Mouse (Mus musculus) midbrain, postnatal 0 days (tissue): Measurements from ENCODE around the gene Tbc1d1. TPM values are rescaled to one million over a fixed set of nuclear protein-coding genes. Genes with fewer than 3 reads are reported as not detected.
A peak's percentile ranks its signal among the peaks of the same experiment; 100 is the strongest.

Source experiments
- ATAC-seq: fragments of 200-750 bp; cut with Nextera tagmentation; 2 replicates; pipeline ENCODE4 v1.8.0; 2017; ENCODE audit warnings: moderate number of reproducible peaks, mild to moderate bottlenecking, moderate TSS enrichment, moderate library complexity; ENCODE audit not compliant: low FRiP score
- DNase-seq: peaks from one replicate; pipeline ENCODE4 v3.0.0-alpha.2; 2015; ENCODE audit warnings: low spot score
- H3K27ac ChIP-seq: fragments of 300-500 bp; sonication (generic); 2 replicates; pipeline ENCODE4 v1.5.1; 2014; ENCODE audit warnings: low read depth, mild to moderate bottlenecking, low read length, mixed read lengths
- H3K27me3 ChIP-seq: fragments of 300-500 bp; sonication (generic); 2 replicates; pipeline ENCODE4 v1.6.1; 2014; ENCODE audit warnings: low read length, control low read depth, mixed read lengths; ENCODE audit not compliant: insufficient read depth
- H3K36me3 ChIP-seq: fragments of 300-500 bp; sonication (generic); 2 replicates; pipeline ENCODE4 v1.6.1; 2014; ENCODE audit warnings: low read length, control low read depth, mixed read lengths; ENCODE audit not compliant: insufficient read depth
- H3K4me1 ChIP-seq: fragments of 300-500 bp; sonication (generic); 2 replicates; pipeline ENCODE4 v1.6.1; 2014; ENCODE audit warnings: mild to moderate bottlenecking, control low read depth, antibody characterized with exemption, low read length, mixed read lengths; ENCODE audit not compliant: insufficient read depth
- H3K4me2 ChIP-seq: fragments of 300-500 bp; sonication (generic); 2 replicates; pipeline ENCODE4 v1.6.1; 2014; ENCODE audit warnings: low read depth, mild to moderate bottlenecking, low read length, mixed read lengths; ENCODE audit not compliant: poor library complexity, severe bottlenecking
- H3K4me3 ChIP-seq: fragments of 300-500 bp; sonication (generic); 2 replicates; pipeline ENCODE4 v1.5.1; 2014; ENCODE audit warnings: low read depth, mild to moderate bottlenecking, low read length, moderate library complexity
- H3K9ac ChIP-seq: fragments of 300-500 bp; sonication (generic); replicated peaks from 2 replicates; pipeline ENCODE4 v1.6.1; 2014; ENCODE audit warnings: mild to moderate bottlenecking, low read length, moderate library complexity, mixed read lengths; ENCODE audit not compliant: poor library complexity, severe bottlenecking
- H3K9me3 ChIP-seq: fragments of 300-500 bp; sonication (generic); 2 replicates; pipeline ENCODE4 v1.6.1; 2016; ENCODE audit warnings: low read length, control low read depth
- CTCF ChIP-seq: IDR thresholded peaks from 2 replicates; pipeline ENCODE4 v1.5.1; 2016; ENCODE audit warnings: antibody characterized with exemption, mild to moderate bottlenecking
- WGBS: fragments of 180-500 bp; shearing (Covaris S2); extraction: QIAGEN DNeasy Blood & Tissue Kit; methylation state at CpG from one replicate; pipeline ENCODE4 v1.1.7; 2014; 5-methylcytosine and 5-hydroxymethylcytosine counted together
- polyA plus RNA-seq: library from polyadenylated mRNA; unstranded; fragments of >200 nt; fragmentation: Nextera tagmentation; extraction: Ambion mirVana; gene quantifications from 2 replicates; pipeline ENCODE4 v1.2.1, GENCODE M21; 2015
- total RNA-seq: library from RNA; depleted of rRNA; stranded (reverse); fragments of >200 nt; gene quantifications from 2 replicates; pipeline ENCODE4 v1.2.3, GENCODE M21; 2014

The Tbc1d1 gene
- total and polyA plus RNA-seq, 2 experiments from 2014 or later = 5.6 to 11.3 TPM

GRCm38 (mm10) chr5:64180548-64180947 lies 24.4 kb downstream of the Tbc1d1 start:
- Histone ChIP-seq H3K9ac (no peak overlapping the region), H3K36me3 (no peaks in the 10 kb centered on the region), H3K27ac (no peak overlapping the region), H3K4me3 (no peak overlapping the region), H3K9me3 (no peaks in the 10 kb centered on the region), H3K4me1 (no peaks in the 10 kb centered on the region), H3K4me2 (no peak overlapping the region), H3K27me3 (no peaks in the 10 kb centered on the region)
- ATAC-seq = no peak
- TF ChIP-seq CTCF = no peak
- no peak for DNase-seq
- WGBS = 92% methylated on average over 8 of the region's 8 CpGs

DNA sequence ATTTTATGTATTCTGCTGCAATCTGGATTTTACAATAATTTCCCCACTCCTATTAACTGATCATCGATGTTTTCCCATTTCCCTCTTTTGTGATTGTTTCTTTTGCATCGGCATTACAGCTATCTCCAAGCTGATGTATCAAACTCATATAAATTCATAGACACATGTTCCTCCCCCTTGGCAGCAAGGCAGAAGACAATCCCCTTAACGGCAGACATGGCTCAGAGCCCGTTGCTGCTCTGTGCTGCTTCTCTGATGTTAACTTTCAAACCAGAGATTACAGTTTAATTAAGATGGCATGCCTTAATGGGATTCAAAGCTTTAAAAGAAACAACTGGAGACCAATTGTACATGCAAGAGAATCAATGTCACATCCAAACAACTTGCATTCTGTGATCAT lies 27.6 kb downstream of the Tbc1d1 start:
- Histone ChIP-seq H3K4me2 (no peak overlapping the region), H3K4me1 (no peaks in the 10 kb centered on the region), H3K36me3 (no peaks in the 10 kb centered on the region), H3K4me3 (no peak overlapping the region), H3K27me3 (no peaks in the 10 kb centered on the region), H3K9ac (no peak overlapping the region), H3K9me3 (no peaks in the 10 kb centered on the region), H3K27ac (no peak overlapping the region)
- WGBS = 25% methylated on average over 4 of the region's 4 CpGs
- ATAC-seq (no peak), DNase-seq (peak; percentile 60)
- TF ChIP-seq CTCF = no peak

- no peak for DNase-seq
- no peak overlapping the region for H3K27ac ChIP-seq
- no peak for TF ChIP-seq CTCF
- no peaks in the 10 kb centered on the region for H3K4me1 ChIP-seq
- no peaks in the 10 kb centered on the region for H3K27me3 ChIP-seq
- H3K9me3 ChIP-seq = no peaks in the 10 kb centered on the region
- H3K4me2 ChIP-seq = no peak overlapping the region
- H3K4me3 ChIP-seq = no peak overlapping the region
- no peaks in the 10 kb centered on the region for H3K36me3 ChIP-seq
- no peak overlapping the region for H3K9ac ChIP-seq
- no peak for ATAC-seq
- 71% methylated on average over 7 of the region's 7 CpGs for WGBS
Observed at GRCm38 (mm10) chr5:64185257-64185656, 29.2 kb downstream of the Tbc1d1 start.

DNA sequence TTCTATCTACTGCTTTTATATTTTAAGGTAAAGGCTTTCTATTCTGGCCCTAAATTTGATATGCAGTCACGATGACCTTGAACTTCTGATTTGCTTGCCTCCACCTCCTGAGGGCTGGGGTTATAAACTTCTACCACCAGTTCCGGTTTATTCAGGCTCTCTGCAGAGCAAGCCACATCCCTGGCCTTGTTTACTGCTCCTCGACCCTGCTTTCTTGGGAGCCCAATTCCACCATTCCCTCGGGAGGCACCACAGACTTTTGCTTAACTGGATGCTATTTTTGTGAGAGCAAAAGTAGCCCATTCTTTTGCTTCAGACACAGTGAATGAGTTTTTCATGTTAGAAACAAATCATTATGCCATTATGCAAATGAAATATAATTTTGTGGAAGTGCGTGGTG lies 30.5 kb downstream of the Tbc1d1 start:
- H3K9me3 ChIP-seq = no peaks in the 10 kb centered on the region
- no peak for DNase-seq
- no peak overlapping the region for H3K4me2 ChIP-seq
- no peak overlapping the region for H3K4me3 ChIP-seq
- H3K36me3 ChIP-seq = no peaks in the 10 kb centered on the region
- H3K9ac ChIP-seq = no peak overlapping the region
- H3K27ac ChIP-seq = no peak overlapping the region
- no peaks in the 10 kb centered on the region for H3K27me3 ChIP-seq
- no peaks in the 10 kb centered on the region for H3K4me1 ChIP-seq
- 81% methylated on average over 5 of the region's 5 CpGs for WGBS
- TF ChIP-seq CTCF = no peak
- no peak for ATAC-seq

- H3K27me3 ChIP-seq = no peaks in the 10 kb centered on the region
- no peak overlapping the region for H3K9ac ChIP-seq
- peak; percentile 17 for DNase-seq
- WGBS = 58% methylated on average over 3 of the region's 3 CpGs
- no peak overlapping the region for H3K4me3 ChIP-seq
- H3K9me3 ChIP-seq = no peaks in the 10 kb centered on the region
- no peak for ATAC-seq
- H3K4me2 ChIP-seq = no peak overlapping the region
- TF ChIP-seq CTCF = no peak
- no peak overlapping the region for H3K27ac ChIP-seq
- H3K36me3 ChIP-seq = no peaks in the 10 kb centered on the region
- no peaks in the 10 kb centered on the region for H3K4me1 ChIP-seq
Observed at GRCm38 (mm10) chr5:64188083-64188648, 32.1 kb downstream of the Tbc1d1 start.

DNA sequence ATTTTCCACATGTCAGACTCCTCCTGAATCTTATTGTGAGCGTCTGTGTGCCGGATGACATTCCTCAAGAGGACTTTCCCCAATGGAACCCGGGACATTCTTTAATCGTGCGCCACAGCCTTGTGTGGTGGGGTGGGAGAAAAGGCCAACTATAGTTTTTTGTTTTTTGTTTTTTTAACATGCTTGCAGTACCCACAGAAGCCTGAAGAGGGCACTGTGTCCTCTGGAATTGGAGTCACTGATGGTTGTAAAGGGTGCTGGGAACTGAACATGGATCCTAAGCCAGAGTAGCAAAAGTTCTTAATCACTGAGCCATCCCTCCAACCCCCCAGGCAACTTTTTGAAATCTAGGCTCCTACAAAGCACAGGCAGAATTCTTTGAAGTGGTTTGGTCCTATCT lies 34.8 kb downstream of the Tbc1d1 start:
- no peaks in the 10 kb centered on the region for H3K4me1 ChIP-seq
- TF ChIP-seq CTCF = peak; percentile 38
- H3K27ac ChIP-seq = no peak overlapping the region
- 96% methylated on average over 5 of the region's 5 CpGs for WGBS
- H3K27me3 ChIP-seq = no peaks in the 10 kb centered on the region
- DNase-seq (no peak), ATAC-seq (no peak)
- no peaks in the 10 kb centered on the region for H3K36me3 ChIP-seq
- no peak overlapping the region for H3K4me3 ChIP-seq
- H3K4me2 ChIP-seq = no peak overlapping the region
- H3K9ac ChIP-seq = no peak overlapping the region
- no peaks in the 10 kb centered on the region for H3K9me3 ChIP-seq
